Mouse (Mus musculus): ENCODE measurements around the gene Ccrl2.

Ccrl2 gene
- long read RNA-seq, experiment 1, transcript Ccrl2-201 (2 exons, 2,459 nt), result major isoform, 5 of 10 reads
- long read RNA-seq, experiment 1, partial matches to known transcripts, result 0 of 10 reads
- long read RNA-seq, experiment 1, other reads (novel, unspliced or antisense), result 1 of 10 reads
- long read RNA-seq, experiment 2, transcript Ccrl2-201 (2 exons, 2,459 nt), result major isoform, 14 of 20 reads
- long read RNA-seq, experiment 2, partial matches to known transcripts, result 0 of 20 reads
- long read RNA-seq, experiment 2, other reads (novel, unspliced or antisense), result 2 of 20 reads

GRCm38 (mm10) chr9:111056798-111057543, at the start of gene Ccrl2:
Gene Ccrl2, minus strand, starts transcription at chr9:111057519.
- intact Hi-C loops (cut with DNase I), result no loop called here

- intact Hi-C loops (cut with DNase I), result no loop called here
These were observed 46.6 kb upstream of the Ccrl2 start for GRCm38 (mm10) chr9:111103893-111104292.

GRCm38 (mm10) chr9:111103293-111103692, 46.0 kb upstream of the Ccrl2 start:
- intact Hi-C loops (cut with DNase I), result no loop called here

DNA sequence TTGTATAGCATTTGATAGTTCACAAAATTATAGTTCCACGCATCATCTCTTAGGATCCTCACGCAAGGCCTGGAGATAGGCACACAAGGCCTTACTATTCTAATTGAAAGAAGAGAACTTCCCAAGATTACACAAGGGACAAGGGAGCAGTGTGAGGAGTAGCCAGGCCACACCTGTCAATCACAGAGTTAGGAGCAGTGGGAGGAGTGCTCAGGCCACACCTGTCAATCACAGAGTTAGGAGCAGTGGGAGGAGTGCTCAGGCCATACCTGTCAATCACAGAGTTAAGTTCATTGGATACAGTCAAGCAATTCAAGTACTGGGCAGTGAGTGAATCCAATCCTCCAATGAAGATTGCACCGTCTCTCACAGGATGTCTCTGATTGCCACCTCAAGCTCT, 43.1 kb upstream of the Ccrl2 start:
- intact Hi-C loops (cut with DNase I), result no loop called here

DNA sequence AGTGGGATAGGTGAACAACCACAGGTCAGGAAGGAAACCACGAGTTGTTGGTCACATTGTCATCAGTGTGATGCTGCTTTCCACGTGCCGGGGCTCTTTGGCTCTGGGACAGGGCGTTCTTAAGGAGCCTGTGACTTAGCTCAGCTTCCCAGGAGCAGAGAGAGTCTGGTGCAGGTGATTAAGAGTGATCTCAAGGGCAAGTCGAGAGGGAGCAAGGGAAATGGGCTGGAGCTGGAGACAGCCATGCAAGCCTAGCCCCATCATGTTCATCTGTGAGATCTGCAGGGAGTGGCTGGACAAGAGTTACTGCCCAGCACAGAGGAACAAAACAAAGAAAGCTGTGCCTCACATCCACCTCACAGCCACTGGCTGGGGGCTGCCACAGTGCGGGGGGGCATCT, 40.2 kb upstream of the Ccrl2 start:
- intact Hi-C loops (cut with DNase I), result loop anchor here (10.0 kb wide), 1 partner anchor 127 kb away; no protein-coding TSS in a partner anchor

DNA sequence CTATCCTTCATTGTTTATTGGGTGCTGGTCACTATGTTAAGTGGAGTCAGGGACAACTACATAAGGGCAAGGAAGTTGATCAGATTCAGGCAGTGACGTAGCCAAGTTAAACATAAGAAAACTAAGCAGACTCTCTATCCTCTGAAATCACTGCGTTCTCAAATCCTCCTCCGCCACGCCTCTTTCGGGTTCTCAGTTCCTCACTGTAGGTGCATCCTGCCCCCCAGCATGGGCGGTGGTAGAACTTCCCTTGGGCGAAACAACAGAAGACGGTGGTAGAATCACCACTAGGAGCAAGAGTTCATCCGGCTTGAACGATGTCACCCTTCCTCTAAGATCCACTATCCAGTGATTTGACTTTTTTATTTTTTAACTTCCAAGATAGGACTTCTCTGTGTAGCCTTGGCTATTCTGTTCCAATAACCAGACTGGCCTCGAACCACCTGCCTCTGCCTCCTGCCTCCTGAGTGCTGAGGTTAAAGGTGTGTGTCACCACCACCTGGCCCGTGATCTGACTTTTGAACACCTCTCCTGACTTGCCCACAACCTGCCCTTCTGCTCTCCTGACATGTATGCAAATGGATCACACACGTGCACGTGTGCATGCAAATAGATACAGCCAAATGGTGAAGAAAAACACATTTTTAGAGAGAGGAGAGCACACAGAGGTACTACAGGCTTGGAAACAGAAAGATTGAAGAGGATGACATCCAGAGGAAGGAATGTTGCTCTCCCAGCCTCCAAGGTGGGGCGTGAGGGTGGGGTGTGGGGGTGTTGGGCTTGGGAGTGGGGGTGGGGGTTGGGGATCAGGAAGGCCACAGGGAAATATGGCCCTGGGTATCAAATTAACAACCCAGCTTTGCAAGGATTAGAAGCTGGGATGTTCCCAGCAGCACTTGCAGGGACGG, 39.4 kb upstream of the Ccrl2 start:
- intact Hi-C loops (cut with DNase I), result loop anchor here (10.0 kb wide), 1 partner anchor 128 kb away; no protein-coding TSS in a partner anchor

GRCm38 (mm10) chr9:111095710-111096109, 38.4 kb upstream of the Ccrl2 start:
- intact Hi-C loops (cut with DNase I), result loop anchor here (10.0 kb wide), 1 partner anchor 129 kb away; no protein-coding TSS in a partner anchor

DNA sequence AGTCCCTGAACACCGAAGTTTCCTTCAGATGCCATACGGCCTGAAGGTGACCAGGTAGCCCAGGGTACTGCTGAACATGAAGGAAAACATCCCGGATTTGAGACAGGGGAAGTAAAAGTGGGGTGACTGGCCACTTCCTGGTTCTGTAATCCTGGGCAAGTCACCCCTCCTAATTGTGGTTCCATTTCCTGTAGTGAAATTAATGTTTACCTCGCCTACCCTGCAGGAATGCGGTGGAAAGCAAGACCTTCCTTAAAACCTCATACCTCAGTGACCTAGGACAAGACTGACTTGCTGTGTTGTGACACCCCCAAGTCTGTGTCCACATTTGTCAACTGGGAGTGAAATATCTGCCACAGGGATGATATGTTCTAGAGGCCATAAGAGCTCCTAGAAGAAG, 37.3 kb upstream of the Ccrl2 start:
- intact Hi-C loops (cut with DNase I), result loop anchor here (10.0 kb wide), 1 partner anchor 130 kb away; no protein-coding TSS in a partner anchor

DNA sequence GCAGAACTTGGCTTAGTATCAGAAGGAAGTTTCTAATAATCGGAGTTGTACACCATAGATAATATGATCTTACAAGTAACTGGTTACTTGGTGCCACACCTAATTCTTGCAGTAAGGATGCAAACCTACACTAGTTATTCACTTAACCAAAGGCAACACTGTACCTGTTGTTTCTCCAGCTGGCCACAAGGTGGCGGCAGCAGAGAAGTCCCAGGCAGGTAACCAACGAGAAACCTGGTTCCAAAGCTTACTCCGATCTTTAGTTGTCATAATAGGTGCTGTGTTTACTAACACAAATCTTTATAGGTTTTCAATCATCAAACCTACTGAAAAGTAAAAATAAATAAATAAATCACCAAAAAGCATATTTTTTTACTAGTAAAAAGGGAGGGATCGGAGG, 35.8 kb upstream of the Ccrl2 start:
- intact Hi-C loops (cut with DNase I), result loop anchor here (10.0 kb wide), 1 partner anchor 132 kb away; no protein-coding TSS in a partner anchor

DNA sequence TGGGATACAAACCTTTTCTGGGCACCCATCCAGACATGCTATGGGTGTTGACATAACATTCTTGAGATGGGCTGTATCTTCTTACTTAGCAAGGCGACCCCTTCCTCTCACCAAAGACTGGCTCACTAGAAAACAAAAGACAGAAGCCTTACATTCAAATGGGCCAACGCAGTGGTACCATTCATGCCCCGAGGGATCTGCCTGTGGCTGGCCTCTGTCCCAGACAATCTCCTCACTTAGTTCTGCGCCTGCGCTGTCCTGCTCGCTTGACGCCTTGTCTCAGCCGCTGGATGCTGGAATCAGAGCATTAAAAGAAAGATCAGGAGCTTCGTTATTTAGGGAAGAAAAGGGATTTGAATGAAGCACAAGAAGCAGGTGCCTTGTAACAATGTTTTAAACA, 35.3 kb upstream of the Ccrl2 start:
- intact Hi-C loops (cut with DNase I), result loop anchor here (10.0 kb wide), 1 partner anchor 132 kb away; no protein-coding TSS in a partner anchor

DNA sequence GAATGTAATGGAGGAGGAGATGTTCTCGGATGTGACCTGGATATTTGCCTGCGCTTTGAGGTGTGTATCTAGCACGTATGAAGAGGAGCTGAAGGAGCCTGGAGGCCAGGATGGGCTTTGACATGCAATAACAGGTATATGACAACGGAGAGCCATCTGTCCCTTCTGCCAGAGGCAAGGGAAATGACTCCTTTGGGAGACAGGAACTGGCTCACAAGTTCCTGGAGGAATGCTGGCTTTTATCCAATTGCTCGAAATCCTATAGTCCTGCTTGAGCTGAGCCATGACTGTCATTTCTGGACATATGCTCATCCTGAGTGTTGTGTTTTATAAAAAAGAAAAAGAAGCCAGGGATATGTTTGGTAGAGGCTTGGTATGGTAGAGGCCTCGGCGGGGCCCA, 31.6 kb upstream of the Ccrl2 start:
- intact Hi-C loops (cut with DNase I), result no loop called here

GRCm38 (mm10) chr9:111087960-111088359, 30.6 kb upstream of the Ccrl2 start:
- intact Hi-C loops (cut with DNase I), result no loop called here

- intact Hi-C loops (cut with DNase I), result no loop called here
These were observed 29.8 kb upstream of the Ccrl2 start for GRCm38 (mm10) chr9:111086995-111087606.

DNA sequence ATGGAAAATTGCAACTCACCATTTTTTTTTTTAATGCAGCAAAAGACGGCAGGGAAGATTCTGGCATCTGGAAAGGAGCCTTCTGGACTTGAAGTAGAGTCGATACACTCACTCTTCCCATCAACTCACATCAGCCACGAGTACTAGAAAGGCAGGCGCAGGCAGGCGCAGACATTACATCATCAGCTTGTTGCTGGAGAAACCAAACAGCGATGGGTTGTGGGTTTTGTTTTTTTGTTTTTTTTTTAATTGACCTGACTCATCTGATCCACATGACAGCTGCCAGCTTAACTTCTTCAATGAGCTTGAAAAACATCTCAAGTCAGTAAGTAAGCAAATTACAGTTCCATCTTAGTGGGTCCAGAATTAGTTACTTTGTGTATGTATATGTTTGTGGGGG, 28.8 kb upstream of the Ccrl2 start:
- intact Hi-C loops (cut with DNase I), result no loop called here

- intact Hi-C loops (cut with DNase I), result no loop called here
These were observed 28.0 kb upstream of the Ccrl2 start for GRCm38 (mm10) chr9:111085329-111085728.

DNA sequence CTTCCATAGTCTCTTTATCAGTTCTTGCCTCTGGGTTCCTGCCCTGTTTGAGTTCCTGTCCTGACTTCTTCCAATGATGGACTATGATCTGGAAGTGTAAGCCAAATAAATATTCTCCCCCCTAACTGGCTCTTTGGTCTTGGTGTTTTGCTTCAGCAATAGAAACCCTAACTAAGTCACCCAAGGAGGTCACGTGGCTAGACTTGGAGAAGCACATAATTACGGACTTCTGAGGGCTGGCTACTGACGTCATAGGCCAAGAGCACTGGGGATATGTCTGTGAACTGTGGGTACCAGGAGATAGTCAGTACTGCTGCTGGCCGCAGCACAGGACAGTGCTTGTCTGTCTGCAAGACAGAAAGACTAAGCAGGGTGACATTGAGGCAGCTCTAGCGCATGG, 24.4 kb upstream of the Ccrl2 start:
- intact Hi-C loops (cut with DNase I), result no loop called here

GRCm38 (mm10) chr9:111080801-111081200, 23.5 kb upstream of the Ccrl2 start:
- intact Hi-C loops (cut with DNase I), result no loop called here

GRCm38 (mm10) chr9:111077745-111078144, 20.4 kb upstream of the Ccrl2 start:
- intact Hi-C loops (cut with DNase I), result no loop called here

GRCm38 (mm10) chr9:111072971-111073370, 15.7 kb upstream of the Ccrl2 start:
- intact Hi-C loops (cut with DNase I), result loop anchor here (2.0 to 5.0 kb wide), 2 partner anchors 76 to 151 kb away; no protein-coding TSS in a partner anchor

DNA sequence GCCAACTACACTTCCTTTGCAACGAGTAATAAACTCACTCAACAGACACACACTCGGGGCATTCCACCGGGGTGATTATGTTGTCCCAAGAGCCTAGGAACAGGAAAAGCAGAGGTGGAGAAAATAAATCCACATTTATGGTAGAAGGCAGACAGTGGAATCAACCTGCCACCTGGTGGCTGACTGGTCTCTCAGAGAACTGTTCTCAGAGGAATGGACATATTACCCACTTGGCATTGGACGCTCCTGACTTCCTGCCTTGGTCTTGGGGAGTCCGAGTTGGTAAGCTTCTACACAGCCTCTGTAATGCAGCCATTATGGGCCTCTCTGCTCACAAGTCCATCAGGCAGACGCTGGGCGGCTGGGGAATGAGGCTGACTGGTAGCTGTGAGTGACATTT, 14.9 kb upstream of the Ccrl2 start:
- intact Hi-C loops (cut with DNase I), result loop anchor here (2.0 to 5.0 kb wide), 2 partner anchors 75 to 150 kb away; no protein-coding TSS in a partner anchor

- intact Hi-C loops (cut with DNase I), result loop anchor here (5.0 kb wide), 1 partner anchor 148 kb away; no protein-coding TSS in a partner anchor
These were observed 13.2 kb upstream of the Ccrl2 start for GRCm38 (mm10) chr9:111070546-111070961.
